Mouse (Mus musculus) heart, embryonic 16.5 days (tissue): Measurements from ENCODE around the gene Tuba4a. TPM values are rescaled to one million over a fixed set of nuclear protein-coding genes. Genes with fewer than 3 reads are reported as not detected.
A peak's percentile ranks its signal among the peaks of the same experiment; 100 is the strongest.

ENCODE experiments used
- ATAC-seq: fragments of 200-750 bp; cut with Nextera tagmentation; replicated peaks from 2 replicates; pipeline ENCODE4 v1.8.0; 2017; ENCODE audit warnings: moderate number of reproducible peaks; ENCODE audit not compliant: insufficient read depth, low FRiP score; ENCODE audit errors: extremely low read depth
- H3K27ac ChIP-seq: fragments of 300-500 bp; sonication (generic); 2 replicates; pipeline ENCODE4 v1.5.1; 2014; ENCODE audit warnings: mild to moderate bottlenecking, low read length, control low read depth, moderate library complexity
- H3K27me3 ChIP-seq: fragments of 300-500 bp; sonication (generic); 2 replicates; pipeline ENCODE4 v1.6.1; 2014; ENCODE audit warnings: low read length, mixed read lengths; ENCODE audit not compliant: control insufficient read depth, insufficient read depth
- H3K36me3 ChIP-seq: fragments of 300-500 bp; sonication (generic); 2 replicates; pipeline ENCODE4 v1.6.1; 2014; ENCODE audit not compliant: control insufficient read depth, insufficient read depth
- H3K4me1 ChIP-seq: fragments of 300-500 bp; sonication (generic); 2 replicates; pipeline ENCODE4 v1.6.1; 2014; ENCODE audit warnings: low read length, mixed read lengths; ENCODE audit not compliant: control insufficient read depth, insufficient read depth
- H3K4me2 ChIP-seq: fragments of 300-500 bp; sonication (generic); 2 replicates; pipeline ENCODE4 v1.6.1; 2014; ENCODE audit warnings: low read depth, mild to moderate bottlenecking, control low read depth, low read length
- H3K4me3 ChIP-seq: fragments of 300-500 bp; sonication (generic); 2 replicates; pipeline ENCODE4 v1.5.1; 2014; ENCODE audit warnings: mild to moderate bottlenecking, control low read depth, low read length
- H3K9ac ChIP-seq: fragments of 300-500 bp; sonication (generic); 2 replicates; pipeline ENCODE4 v1.6.1; 2014; ENCODE audit warnings: low read length, control low read depth
- H3K9me3 ChIP-seq: fragments of 300-500 bp; sonication (generic); replicated peaks from 2 replicates; pipeline ENCODE4 v1.6.1; 2016; ENCODE audit warnings: low read length; ENCODE audit not compliant: control insufficient read depth
- WGBS: fragments of 180-500 bp; shearing (Covaris S2); extraction: QIAGEN DNeasy Blood & Tissue Kit; methylation state at CpG from one replicate; pipeline ENCODE4 v1.1.7; 2014; 5-methylcytosine and 5-hydroxymethylcytosine counted together
- polyA plus RNA-seq: library from polyadenylated mRNA; unstranded; fragments of >200 nt; fragmentation: Nextera tagmentation; extraction: Ambion mirVana; gene quantifications from 2 replicates; pipeline ENCODE4 v1.2.1, GENCODE M21; 2015

The Tuba4a gene
- polyA plus RNA-seq, 1 experiment from 2014 or later: 81.2 TPM

DNA sequence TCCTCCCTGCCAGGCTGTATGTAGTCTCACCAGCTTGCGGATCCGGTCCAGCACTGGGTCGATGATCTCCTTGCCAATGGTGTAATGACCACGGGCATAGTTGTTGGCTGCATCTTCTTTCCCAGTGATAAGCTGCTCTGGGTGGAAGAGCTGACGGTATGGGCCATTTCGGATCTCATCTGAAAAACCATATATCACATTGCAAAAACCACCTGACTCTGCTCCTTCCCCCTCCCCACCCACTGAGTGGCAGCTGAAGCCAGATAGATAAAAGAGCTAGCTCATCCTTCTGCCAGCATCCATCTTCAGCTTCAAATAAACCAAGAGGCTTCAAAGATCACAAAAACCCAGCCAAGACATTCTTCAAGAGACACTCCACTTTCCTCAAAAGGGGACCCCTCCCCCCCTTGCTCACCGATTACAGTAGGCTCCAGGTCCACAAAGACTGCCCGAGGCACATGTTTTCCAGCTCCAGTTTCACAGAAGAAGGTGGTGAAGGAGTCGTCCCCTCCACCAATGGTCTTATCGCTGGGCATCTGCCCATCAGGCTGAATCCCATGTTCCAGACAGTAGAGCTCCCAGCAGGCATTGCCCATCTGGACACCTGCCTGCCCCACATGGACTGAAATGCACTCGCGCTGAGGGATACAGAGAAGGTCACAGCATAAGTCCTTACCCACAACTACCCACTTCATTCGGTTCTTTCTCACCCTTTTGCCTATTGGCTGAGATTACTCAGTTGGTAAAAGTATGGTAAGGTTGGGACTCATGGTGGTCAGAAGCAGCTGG, 2.7 kb downstream of the Tuba4a start:
- Histone ChIP-seq H3K27ac (no peak overlapping the region), H3K27me3 (peaks cover 7% of the 10 kb centered on the region; the same call in 1 of the 2 replicates), H3K9ac (no peak overlapping the region), H3K9me3 (no peaks in the 10 kb centered on the region), H3K4me2 (peak overlapping the region; percentile 98), H3K4me1 (peaks cover 15% of the 10 kb centered on the region), H3K36me3 (peaks cover 20% of the 10 kb centered on the region), H3K4me3 (peak overlapping the region; percentile 71; the same call in 1 of the 2 replicates)
- WGBS: 62% methylated on average over 13 of the region's 13 CpGs
- ATAC-seq: no peak

DNA sequence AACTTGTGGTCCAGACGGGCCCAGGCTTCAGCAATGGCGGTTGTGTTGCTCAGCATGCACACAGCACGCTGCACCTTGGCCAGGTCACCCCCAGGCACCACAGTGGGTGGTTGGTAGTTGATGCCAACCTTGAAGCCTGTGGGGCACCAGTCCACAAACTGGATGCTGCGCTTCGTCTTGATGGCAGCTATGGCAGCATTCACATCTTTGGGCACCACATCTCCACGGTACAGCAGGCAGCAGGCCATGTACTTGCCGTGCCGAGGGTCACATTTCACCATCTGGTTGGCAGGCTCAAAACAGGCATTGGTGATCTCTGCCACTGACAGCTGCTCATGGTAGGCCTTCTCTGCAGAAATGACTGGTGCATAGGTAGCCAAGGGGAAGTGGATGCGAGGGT, 3.9 kb downstream of the Tuba4a start:
- H3K9ac ChIP-seq: no peak overlapping the region
- peaks cover 22% of the 10 kb centered on the region for H3K36me3 ChIP-seq
- no peak for ATAC-seq
- peaks cover 5% of the 10 kb centered on the region; the same call in 1 of the 2 replicates for H3K27me3 ChIP-seq
- H3K4me3 ChIP-seq: no peak overlapping the region
- WGBS: 91% methylated on average over 9 of the region's 9 CpGs
- H3K4me1 ChIP-seq: peaks cover 22% of the 10 kb centered on the region
- no peak overlapping the region for H3K4me2 ChIP-seq
- H3K9me3 ChIP-seq: no peaks in the 10 kb centered on the region
- no peak overlapping the region for H3K27ac ChIP-seq

DNA sequence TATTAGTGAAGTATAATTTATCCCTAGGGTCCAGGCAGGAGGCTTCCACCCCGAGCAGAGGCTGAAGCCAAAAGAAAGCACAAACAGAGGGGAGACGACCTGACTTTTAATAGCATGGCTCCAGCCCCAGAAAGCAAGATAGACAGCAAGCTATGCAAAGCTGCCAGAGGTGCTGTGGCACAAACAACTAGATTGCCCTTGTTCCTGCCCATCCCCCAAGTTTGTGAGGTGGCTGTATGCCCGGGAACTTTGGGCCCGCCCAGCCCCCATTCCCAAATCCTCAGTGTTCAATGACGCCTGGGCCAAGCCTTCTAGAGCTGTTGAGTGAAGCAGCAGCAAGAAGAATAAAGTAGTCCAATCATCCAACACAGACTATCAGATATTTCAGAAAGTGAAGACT, 4.8 kb downstream of the Tuba4a start:
- Histone ChIP-seq H3K27ac (peak overlapping the region; percentile 32; the same call in 1 of the 2 replicates), H3K9me3 (no peaks in the 10 kb centered on the region), H3K4me1 (peaks cover 26% of the 10 kb centered on the region), H3K4me2 (no peak overlapping the region), H3K4me3 (no peak overlapping the region), H3K36me3 (peaks cover 22% of the 10 kb centered on the region), H3K9ac (no peak overlapping the region), H3K27me3 (no peaks in the 10 kb centered on the region; the same call in 1 of the 2 replicates)
- ATAC-seq: no peak
- WGBS: 61% methylated on average over 5 of the region's 5 CpGs

DNA sequence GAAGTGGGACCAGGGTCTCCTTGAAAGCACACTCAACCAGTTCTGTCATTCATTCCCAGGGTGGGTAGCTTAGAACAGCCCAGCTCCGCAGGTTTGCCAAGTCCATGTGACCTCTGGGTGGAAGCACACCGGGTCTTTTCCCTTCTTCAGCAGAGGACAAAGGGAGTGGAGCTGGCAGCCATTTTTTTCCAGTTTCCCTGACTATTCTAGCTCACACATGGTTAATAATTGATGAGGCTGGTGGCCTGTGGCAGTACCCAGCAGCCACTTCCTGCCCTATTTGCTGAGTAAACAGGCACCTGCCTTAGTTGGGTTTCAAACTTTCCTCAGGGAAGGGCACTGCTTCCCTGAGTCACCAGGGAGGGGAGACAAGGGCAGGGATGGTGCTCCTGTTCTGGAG, 5.2 kb downstream of the Tuba4a start:
- ATAC-seq: no peak
- Histone ChIP-seq H3K27me3 (no peaks in the 10 kb centered on the region; the same call in 1 of the 2 replicates), H3K27ac (peak overlapping the region; percentile 30; the same call in 1 of the 2 replicates), H3K4me3 (no peak overlapping the region), H3K4me1 (peaks cover 24% of the 10 kb centered on the region), H3K9me3 (no peaks in the 10 kb centered on the region), H3K36me3 (peaks cover 22% of the 10 kb centered on the region), H3K4me2 (no peak overlapping the region), H3K9ac (no peak overlapping the region)
- 73% methylated on average over 2 of the region's 2 CpGs for WGBS

DNA sequence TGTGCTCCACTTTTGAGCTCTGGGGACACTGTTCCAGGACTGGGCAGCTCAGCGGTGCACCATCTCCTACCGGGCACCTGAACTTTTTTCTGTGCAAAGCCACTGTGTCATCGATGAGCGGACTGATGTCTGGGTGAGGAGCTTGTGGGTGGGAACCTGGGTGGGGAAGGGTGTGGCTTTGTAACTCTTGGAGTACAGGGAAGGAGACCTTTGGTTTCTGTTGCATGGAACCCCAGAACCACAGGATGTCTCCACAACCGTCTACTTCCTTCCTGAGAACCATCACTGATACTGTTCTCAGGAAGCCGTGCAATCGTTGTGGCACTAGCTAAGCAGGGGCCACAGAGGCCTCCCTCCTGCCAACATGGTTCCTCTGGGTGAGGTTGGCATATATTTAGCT, 6.6 kb downstream of the Tuba4a start:
- Histone ChIP-seq H3K36me3 (peaks cover 22% of the 10 kb centered on the region), H3K4me2 (no peak overlapping the region), H3K27me3 (peaks cover 2% of the 10 kb centered on the region), H3K4me1 (peaks cover 23% of the 10 kb centered on the region), H3K9me3 (no peaks in the 10 kb centered on the region), H3K9ac (no peak overlapping the region), H3K27ac (no peak overlapping the region), H3K4me3 (no peak overlapping the region)
- 72% methylated on average over 7 of the region's 7 CpGs for WGBS
- no peak for ATAC-seq

DNA sequence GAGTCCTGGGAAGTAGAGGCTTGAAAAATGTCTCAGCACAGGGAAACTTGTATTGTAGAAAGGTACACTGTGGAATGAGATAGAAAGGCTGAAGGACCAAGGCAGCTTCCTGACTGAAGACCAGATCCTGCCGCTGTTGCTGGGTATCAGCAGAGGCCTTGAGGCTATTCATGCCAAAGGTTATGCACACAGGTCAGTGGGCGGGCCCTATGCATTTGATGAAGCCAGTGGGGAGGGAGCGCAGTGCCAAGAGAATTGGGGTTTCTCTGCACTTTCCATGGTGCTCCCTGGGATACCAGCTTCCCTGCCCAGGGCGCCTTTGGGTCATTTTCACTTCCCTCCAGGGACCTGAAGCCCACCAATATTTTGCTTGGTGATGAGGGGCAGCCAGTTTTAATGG, 7.1 kb downstream of the Tuba4a start:
- H3K27ac ChIP-seq: no peak overlapping the region
- H3K4me2 ChIP-seq: no peak overlapping the region
- WGBS: 75% methylated on average over 4 of the region's 4 CpGs
- peaks cover 2% of the 10 kb centered on the region for H3K27me3 ChIP-seq
- no peak overlapping the region for H3K4me3 ChIP-seq
- peaks cover 20% of the 10 kb centered on the region for H3K4me1 ChIP-seq
- H3K9ac ChIP-seq: no peak overlapping the region
- ATAC-seq: no peak
- H3K9me3 ChIP-seq: no peaks in the 10 kb centered on the region
- peaks cover 22% of the 10 kb centered on the region for H3K36me3 ChIP-seq

DNA sequence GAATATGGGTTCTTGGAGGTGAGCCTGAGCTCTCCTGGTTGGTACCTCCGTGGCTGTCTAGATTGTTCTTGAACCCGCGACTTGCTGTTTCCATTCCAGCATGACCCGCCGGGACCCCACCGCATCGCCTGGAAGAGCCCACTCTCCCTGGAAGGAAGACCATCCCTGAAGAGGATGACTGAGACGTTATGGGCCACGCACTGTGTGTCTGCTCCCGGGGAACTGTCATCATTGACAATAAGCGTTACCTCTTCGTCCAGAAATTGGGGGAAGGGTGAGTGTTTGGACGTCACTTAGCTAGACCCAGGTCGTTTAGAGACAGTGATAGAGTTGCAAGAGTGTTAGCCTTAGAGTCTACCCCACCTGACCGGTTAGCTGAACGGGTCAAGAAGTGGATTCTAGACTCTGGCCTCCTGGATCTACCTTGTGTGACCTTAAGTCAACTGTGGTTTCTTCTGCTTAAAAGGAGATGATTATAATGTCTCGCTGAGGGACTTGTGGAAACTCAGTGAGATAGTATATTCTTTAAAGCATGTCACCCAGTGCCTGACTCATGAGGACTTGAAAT, 8.4 kb downstream of the Tuba4a start:
- Histone ChIP-seq H3K4me2 (peak overlapping the region; percentile 80), H3K9ac (peak overlapping the region; percentile 91), H3K9me3 (no peaks in the 10 kb centered on the region), H3K27me3 (peaks cover 2% of the 10 kb centered on the region), H3K27ac (no peak overlapping the region), H3K4me3 (peak overlapping the region; percentile 77), H3K36me3 (peaks cover 22% of the 10 kb centered on the region), H3K4me1 (peaks cover 18% of the 10 kb centered on the region)
- 11% methylated on average over 17 of the region's 17 CpGs for WGBS
- no peak for ATAC-seq

DNA sequence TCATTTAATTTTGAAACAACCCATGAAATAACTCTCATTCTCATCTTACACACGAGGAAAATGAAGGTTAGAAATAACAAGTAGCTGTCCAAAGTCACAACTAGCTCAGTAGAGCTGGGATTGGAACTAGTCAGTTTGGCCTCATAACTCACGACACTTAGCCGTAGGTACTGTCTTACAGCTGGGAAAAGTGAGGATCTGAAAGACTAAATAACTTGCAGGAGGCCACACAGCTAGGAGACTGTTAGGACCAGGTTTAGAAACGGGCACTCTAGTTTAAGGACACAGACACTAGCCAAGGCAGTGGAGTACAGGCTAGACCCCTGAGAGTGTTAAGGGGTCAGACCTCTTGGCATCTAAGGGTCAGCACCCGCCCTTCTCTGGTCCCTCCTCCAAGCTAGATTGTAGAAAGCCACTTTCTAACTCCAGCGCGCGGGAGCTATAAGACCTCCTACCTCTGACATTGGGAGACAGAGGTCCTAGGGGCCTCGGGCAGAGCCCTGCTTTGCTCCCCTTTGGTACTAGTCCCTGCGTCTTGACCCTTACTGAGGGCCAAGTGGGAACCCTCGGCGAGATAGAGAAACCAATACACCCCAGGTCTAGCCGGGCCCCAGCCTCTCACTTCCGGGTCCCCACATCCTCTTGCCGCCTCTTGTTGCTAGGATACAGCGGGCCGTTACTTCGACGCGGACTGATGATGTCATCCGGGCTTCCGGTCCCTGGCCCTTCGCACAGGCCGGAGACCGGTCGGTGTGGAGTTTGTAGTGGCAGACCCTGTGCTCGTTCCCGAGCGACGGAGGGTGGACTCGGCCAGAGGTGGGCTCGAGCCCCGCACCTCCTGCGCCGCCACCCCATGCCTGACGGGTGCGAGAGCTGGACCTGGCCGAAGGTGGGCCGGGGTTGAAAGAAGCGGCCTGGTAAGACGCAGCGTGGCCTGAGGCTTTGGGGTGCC, 9.3 kb downstream of the Tuba4a start, which contains the start of the genes Glb1l and Stk16:
Gene Glb1l (minus strand): TSS at position 678 of the 952 bp plus-strand sequence.
Gene Stk16 (plus strand): TSS at position 703 of the 952 bp plus-strand sequence.
- ATAC-seq: peak; percentile 93
- WGBS: 5% methylated on average over 42 of the region's 42 CpGs
- peak within 1 kb of the TSS; percentile 91 for H3K9ac ChIP-seq

More for the DNA sequence above, 9.3 kb downstream of the Tuba4a start, which contains the start of the genes Glb1l and Stk16:
- peak within 1 kb of the TSS; percentile 80 for H3K4me2 ChIP-seq
- peak within 1 kb of the TSS; percentile 77 for H3K4me3 ChIP-seq
- H3K27me3 ChIP-seq: peaks cover 2% of the 10 kb centered on the region
- H3K36me3 ChIP-seq: peaks cover 18% of the 10 kb centered on the region
- H3K4me1 ChIP-seq: peaks cover 18% of the 10 kb centered on the region
- no peak within 1 kb of the TSS for H3K27ac ChIP-seq
- no peaks in the 10 kb centered on the region for H3K9me3 ChIP-seq
